Mouse (Mus musculus): ENCODE measurements around the gene 4930555G01Rik. TPM values are rescaled to one million over a fixed set of nuclear protein-coding genes. Genes with fewer than 3 reads are reported as not detected.
"Not testable (repeated sequence)": the region's sequence is repeated elsewhere in the genome, so short reads cannot be mapped to it uniquely, and the experiment has no call there.

4930555G01Rik gene
- polyA plus RNA-seq (2015; fragmentation: Nextera tagmentation; extraction: Ambion mirVana), result not detected in 2 replicates

DNA sequence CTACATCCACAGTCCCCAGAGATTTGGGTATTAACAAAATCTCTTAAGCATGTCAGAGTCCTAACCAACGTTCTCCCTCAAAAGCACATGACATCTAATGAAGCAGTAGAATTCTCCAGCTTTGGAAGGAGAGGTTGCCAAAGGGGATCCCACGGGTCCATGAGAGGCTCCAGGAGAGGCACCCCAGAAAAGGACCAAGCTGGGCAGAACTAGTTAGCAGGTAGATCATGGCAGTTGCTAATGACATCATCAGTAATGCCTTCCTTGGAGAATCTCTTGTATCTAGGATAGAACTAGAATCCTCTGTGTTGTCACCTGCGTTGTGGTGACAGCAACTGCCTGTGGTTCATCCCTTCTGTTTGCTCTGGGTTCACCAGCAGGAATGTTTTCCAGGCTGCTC lies at the start of gene 4930555G01Rik:
TSS of gene 4930555G01Rik (plus strand) at position 301 of the 400 bp plus-strand sequence.
- H3K27ac ChIP-seq; H3K36me3 ChIP-seq (ENCODE audit: insufficient read depth, low read length); H3K4me1 ChIP-seq (replicated peaks; ENCODE audit: insufficient read depth, low read length); H3K9me3 ChIP-seq (replicated peaks; ENCODE audit: low read length); H3K27me3 ChIP-seq (ENCODE audit: insufficient read depth, low read length); ATAC-seq (replicated peaks; ENCODE audit: low FRiP score, low read depth); H3K4me2 ChIP-seq (ENCODE audit: low read length); H3K9ac ChIP-seq (ENCODE audit: low read depth, low read length); H3K4me3 ChIP-seq (replicated peaks; ENCODE audit: low read depth, low read length); DNase-seq (ENCODE audit: low spot score): not testable (repeated sequence)
- WGBS, result no CpG with 5 or more reads among the region's 3 CpGs

GRCm38 (mm10) chr14:5015591-5015990 lies 34.8 kb upstream of the 4930555G01Rik start, which contains the start of gene Gm3298:
TSS of gene Gm3298 (plus strand) at chr14:5015891.
- H3K9ac ChIP-seq (ENCODE audit: low read depth, low read length); H3K4me1 ChIP-seq (replicated peaks; ENCODE audit: insufficient read depth, low read length); H3K27me3 ChIP-seq (ENCODE audit: insufficient read depth, low read length); H3K27ac ChIP-seq; H3K4me3 ChIP-seq (replicated peaks; ENCODE audit: low read depth, low read length); H3K36me3 ChIP-seq (ENCODE audit: insufficient read depth, low read length); ATAC-seq (replicated peaks; ENCODE audit: low FRiP score, low read depth); H3K9me3 ChIP-seq (replicated peaks; ENCODE audit: low read length); DNase-seq (ENCODE audit: low spot score); H3K4me2 ChIP-seq (ENCODE audit: low read length): not testable (repeated sequence)
- 60% methylated on average over 1 of the region's 2 CpGs for WGBS

- H3K4me1 ChIP-seq (replicated peaks; ENCODE audit: insufficient read depth, low read length); H3K4me3 ChIP-seq (replicated peaks; ENCODE audit: low read depth, low read length); H3K36me3 ChIP-seq (ENCODE audit: insufficient read depth, low read length); H3K27ac ChIP-seq; H3K9me3 ChIP-seq (replicated peaks; ENCODE audit: low read length); H3K9ac ChIP-seq (ENCODE audit: low read depth, low read length); H3K27me3 ChIP-seq (ENCODE audit: insufficient read depth, low read length); ATAC-seq (replicated peaks; ENCODE audit: low FRiP score, low read depth): not testable (repeated sequence)
- WGBS, result 9% methylated on average over 20 of the region's 63 CpGs
- DNase-seq (ENCODE audit: low spot score), result peak; percentile 0
- H3K4me2 ChIP-seq (ENCODE audit: low read length), result peak within 1 kb of the TSS; percentile 57
These were observed 20.4 kb downstream of the 4930555G01Rik start, which contains the start of gene Gm8281 for GRCm38 (mm10) chr14:5070611-5071490. TSS of gene Gm8281 (plus strand) at chr14:5071040.

Other genes with a start within 250 kb of the 4930555G01Rik start
- gene Gm3269, start 212.5 kb upstream of the 4930555G01Rik start, polyA plus RNA-seq (2015; fragmentation: Nextera tagmentation; extraction: Ambion mirVana), result not detected in 2 replicates
- 0.17 TPM in 1 of 2 replicates, not detected in the other for gene Gm3264, start 195.1 kb upstream of the 4930555G01Rik start, polyA plus RNA-seq (2015; fragmentation: Nextera tagmentation; extraction: Ambion mirVana)
- not detected in 2 replicates for gene Gm3278, start 158.2 kb upstream of the 4930555G01Rik start, polyA plus RNA-seq (2015; fragmentation: Nextera tagmentation; extraction: Ambion mirVana)
- gene Gm8297, start 66.7 kb upstream of the 4930555G01Rik start, polyA plus RNA-seq (2015; fragmentation: Nextera tagmentation; extraction: Ambion mirVana), result not detected in 2 replicates
- gene Gm3298, start 34.7 kb upstream of the 4930555G01Rik start, polyA plus RNA-seq (2015; fragmentation: Nextera tagmentation; extraction: Ambion mirVana), result not detected in 2 replicates
- 0.14 and 0.28 TPM in 2 replicates for gene Gm8281, start 20.4 kb downstream of the 4930555G01Rik start, polyA plus RNA-seq (2015; fragmentation: Nextera tagmentation; extraction: Ambion mirVana)
- not detected in 2 replicates for gene Gm8279, start 80.9 kb downstream of the 4930555G01Rik start, polyA plus RNA-seq (2015; fragmentation: Nextera tagmentation; extraction: Ambion mirVana)
- gene Gm3317, start 113.9 kb downstream of the 4930555G01Rik start, polyA plus RNA-seq (2015; fragmentation: Nextera tagmentation; extraction: Ambion mirVana), result not detected in 2 replicates
- gene Gm8271, start 135.2 kb downstream of the 4930555G01Rik start, polyA plus RNA-seq (2015; fragmentation: Nextera tagmentation; extraction: Ambion mirVana), result not detected in 2 replicates
- not detected in 2 replicates for gene Gm3526, start 210.0 kb downstream of the 4930555G01Rik start, polyA plus RNA-seq (2015; fragmentation: Nextera tagmentation; extraction: Ambion mirVana)